Mouse (Mus musculus): Measurements from ENCODE around the gene Alx3. TPM values are rescaled to one million over a fixed set of nuclear protein-coding genes. Genes with fewer than 3 reads are reported as not detected.

The Alx3 gene
- total RNA-seq, 2 experiments from 2014 or later = 0.41 to 0.42 TPM

Other genes starting within 250 kb of the Alx3 start
- gene Kcnc4, start 135.5 kb upstream of the Alx3 start, total RNA-seq (2021) = 10 to 100 TPM; 59.7 to 70.6 TPM
- 100 to 1,000 TPM; 278 to 282 TPM for gene Slc6a17, start 77.0 kb upstream of the Alx3 start, total RNA-seq (2021)
- gene Ubl4b, start 40.0 kb upstream of the Alx3 start, total RNA-seq (2021) = not detected
- not detected for gene Gm10961, start 36.3 kb downstream of the Alx3 start, total RNA-seq (2021)
- gene Strip1, start 36.7 kb downstream of the Alx3 start, total RNA-seq (2021) = 10 to 100 TPM; 70.4 to 76.2 TPM
- 100 to 1,000 TPM; 323 to 325 TPM for gene Ahcyl1, start 101.5 kb downstream of the Alx3 start, total RNA-seq (2021)
- gene Csf1, start 165.4 kb downstream of the Alx3 start, total RNA-seq (2021) = 10 to 100 TPM; 22.0 to 23.3 TPM

Data from layer of hippocampus, adult 18-20 months (tissue).